Mouse (Mus musculus) stomach, postnatal 0 days (tissue): ENCODE data around the gene Ncoa4.

Experiments used
- CTCF ChIP-seq: IDR thresholded peaks from 2 replicates; pipeline ENCODE4 v1.5.1; 2016; ENCODE audit warnings: antibody characterized with exemption, low read depth, mild to moderate bottlenecking, moderate library complexity
- EP300 ChIP-seq: optimal IDR thresholded peaks from 2 replicates; pipeline ENCODE3; 2016; ENCODE audit warnings: antibody characterized with exemption

- TF ChIP-seq CTCF (no peak), EP300 (no peak)
Observed at GRCm38 (mm10) chr14:32226601-32227000, 66.9 kb downstream of the Ncoa4 start.
